Mouse (Mus musculus) CD4-positive, CD25-positive, alpha-beta regulatory T cell, adult 2 months (primary cell): ENCODE measurements around the gene Slc35e4.
"Not testable (repeated sequence)": the region's sequence is repeated elsewhere in the genome, so short reads cannot be mapped to it uniquely, and the experiment has no call there.

ENCODE experiments used
- DNase-seq: peaks from one replicate; pipeline ENCODE4 v3.0.0-alpha.2; 2012; ENCODE audit warnings: low read depth, low spot score

The Slc35e4 gene

DNA sequence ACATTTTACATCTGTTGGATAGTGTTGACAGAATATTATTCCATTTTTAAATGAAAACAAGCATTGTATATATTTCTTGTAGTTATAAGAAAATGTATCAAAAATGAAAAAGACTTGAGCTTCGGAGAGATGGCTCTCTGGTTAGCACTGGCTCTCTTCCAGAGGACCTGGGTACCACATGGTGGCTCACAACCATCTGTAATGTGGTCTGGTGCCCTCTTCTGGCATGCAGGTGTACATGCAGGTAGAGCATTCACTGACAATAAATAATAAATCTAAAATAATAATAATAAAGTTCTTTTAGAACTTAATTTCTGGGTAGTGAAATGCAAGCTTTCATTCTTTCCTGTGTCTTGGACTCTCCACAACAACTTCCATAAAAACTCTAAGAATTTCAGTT, 4.3 kb upstream of the Slc35e4 start:
- peak; percentile 64 for DNase-seq

- peak; percentile 88 for DNase-seq
Measured at GRCm38 (mm10) chr11:3913316-3914108, 952 bp downstream of the Slc35e4 start.

GRCm38 (mm10) chr11:3912875-3913271, 1.6 kb downstream of the Slc35e4 start:
- DNase-seq = peak; percentile 30

DNA sequence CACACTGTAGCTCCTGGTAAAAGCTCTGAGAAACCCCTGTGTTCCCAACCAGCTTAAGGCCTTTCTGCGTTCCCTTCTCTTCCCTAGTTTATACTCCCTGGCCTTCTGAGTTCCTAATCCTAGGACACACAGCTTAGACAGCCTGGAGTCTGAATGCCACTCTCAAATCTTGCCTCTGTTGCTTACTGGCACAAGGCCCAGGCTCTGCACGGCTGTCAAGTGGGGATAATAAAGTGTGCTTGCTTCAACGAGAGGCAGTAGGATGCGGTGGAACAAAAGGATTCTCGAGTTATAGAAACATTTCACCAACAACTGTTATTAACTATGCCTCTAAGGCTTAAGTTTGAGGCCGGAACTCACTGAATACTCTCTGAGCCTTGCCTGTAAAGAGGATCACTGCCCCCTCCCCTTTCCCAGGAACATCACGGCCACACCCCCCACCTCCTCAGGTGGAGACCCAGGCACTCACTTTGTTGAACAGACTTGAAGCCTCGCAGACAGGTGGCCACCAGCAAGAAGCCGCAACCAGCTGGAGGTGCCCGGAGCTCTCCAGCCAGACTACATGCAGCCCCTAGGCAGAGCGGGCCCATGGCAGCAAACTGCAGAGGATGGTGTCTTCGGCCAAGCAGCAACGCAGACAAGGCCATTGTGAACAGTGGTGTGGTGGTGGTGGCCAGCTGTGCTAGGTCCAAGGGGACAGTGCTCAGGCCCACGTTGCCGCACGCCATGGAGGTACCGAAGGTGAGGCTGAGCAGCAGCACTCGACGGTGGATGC, 2.2 kb downstream of the Slc35e4 start:
- peak; percentile 7 for DNase-seq

DNA sequence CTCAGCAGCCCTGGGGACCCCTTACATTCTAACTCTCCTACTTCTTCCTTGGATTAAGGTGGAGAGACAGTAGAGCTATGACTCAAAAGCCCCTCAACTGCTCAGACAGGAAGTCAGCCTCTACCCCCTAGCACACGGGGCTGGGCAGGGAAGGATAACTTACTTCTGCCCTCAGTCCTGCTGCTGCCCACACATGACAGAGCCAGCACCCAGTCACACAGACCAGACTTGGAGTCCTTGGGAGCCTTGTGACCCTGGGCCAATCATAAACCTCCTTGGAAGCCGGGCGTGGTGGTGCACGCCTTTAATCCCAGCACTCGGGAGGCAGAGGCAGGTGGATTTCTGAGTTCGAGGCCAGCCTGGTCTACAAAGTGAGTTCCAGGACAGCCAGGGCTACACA, 3.0 kb downstream of the Slc35e4 start:
- not testable (repeated sequence) for DNase-seq

- no peak for DNase-seq
Measured at GRCm38 (mm10) chr11:3910513-3911310, 3.8 kb downstream of the Slc35e4 start.

DNA sequence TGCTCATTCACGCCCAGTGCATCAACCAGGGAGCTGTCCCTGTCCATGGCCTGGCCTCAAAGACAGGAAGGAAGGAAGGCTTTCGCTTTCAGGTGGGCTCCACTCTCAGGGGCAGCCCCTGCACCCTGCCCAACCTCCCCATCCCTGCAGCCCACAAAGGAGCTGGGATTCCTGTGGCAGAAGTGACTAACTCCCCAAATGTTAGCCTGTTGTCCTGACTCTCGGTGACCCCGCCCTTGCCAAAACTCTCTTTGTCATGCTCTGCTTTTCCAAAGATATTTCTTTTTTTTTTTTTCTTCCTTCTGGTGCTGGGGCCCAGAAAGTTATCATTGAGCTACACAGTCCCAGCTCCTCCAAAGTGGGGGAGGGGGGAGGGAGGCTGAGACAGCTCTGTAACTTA, 5.2 kb downstream of the Slc35e4 start:
- no peak for DNase-seq

- no peak for DNase-seq
Measured at GRCm38 (mm10) chr11:3905446-3905845, 9.0 kb downstream of the Slc35e4 start.

DNA sequence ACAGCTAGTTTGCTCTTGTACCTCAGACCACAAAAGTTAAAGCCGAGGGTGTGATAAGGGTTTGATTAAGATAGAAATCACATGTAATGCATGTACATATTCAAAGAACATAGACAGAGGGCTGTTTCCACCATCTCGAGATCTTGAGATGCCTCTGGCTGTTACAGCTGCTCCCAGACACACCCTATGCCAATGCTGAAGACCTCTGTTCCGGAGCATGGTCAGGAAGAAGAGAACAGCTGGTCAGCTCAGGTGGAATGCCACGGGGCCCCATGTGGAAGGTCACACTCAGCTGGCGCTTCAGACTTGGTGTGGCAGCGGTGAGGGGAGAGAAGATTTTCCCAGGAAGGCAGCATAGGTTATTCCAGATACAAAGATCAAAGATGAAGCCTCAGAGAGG, 9.8 kb downstream of the Slc35e4 start:
- DNase-seq = no peak

GRCm38 (mm10) chr11:3903046-3903445, 11.4 kb downstream of the Slc35e4 start:
- no peak for DNase-seq

GRCm38 (mm10) chr11:3902516-3902915, 11.9 kb downstream of the Slc35e4 start:
- DNase-seq = peak; percentile 25

DNA sequence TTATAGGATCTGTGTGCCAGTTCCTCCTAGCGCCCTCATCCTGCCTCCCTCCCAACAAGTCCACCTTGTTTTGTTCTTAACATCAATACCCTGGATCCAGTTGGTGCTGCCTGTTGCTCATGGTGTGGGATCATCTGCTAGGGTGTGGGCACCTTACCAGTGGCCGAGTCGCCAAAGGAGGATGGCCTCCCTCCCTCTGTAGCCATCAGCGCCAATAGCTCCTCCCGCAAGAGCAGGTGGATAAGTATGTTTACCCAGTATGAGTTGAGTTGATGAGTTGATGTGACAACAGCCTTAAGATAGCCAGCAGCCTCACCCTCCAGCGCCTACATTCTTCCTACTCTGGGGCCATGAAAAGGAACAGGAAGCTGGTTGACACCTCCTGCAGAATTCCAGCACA, 14.2 kb downstream of the Slc35e4 start:
- DNase-seq = no peak

DNA sequence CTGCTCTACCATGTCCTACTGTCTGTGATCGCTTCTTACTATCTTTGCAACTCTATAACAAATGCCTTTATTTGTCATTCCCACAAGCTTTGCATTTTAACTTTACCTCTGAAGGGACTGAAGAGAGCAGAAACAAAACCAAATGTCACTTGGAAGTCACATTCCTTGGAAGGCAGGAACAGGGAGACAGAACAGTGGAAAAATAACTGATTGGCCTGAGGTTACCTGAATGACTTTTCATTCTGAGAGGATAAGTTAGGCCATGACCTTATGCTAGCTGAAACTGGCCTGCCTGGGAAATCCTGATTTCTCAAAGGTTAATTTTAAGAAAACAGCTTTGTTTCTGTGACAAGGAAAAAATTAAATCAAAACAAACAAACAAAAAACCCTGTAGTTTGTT, 18.5 kb downstream of the Slc35e4 start:
- no peak for DNase-seq

DNA sequence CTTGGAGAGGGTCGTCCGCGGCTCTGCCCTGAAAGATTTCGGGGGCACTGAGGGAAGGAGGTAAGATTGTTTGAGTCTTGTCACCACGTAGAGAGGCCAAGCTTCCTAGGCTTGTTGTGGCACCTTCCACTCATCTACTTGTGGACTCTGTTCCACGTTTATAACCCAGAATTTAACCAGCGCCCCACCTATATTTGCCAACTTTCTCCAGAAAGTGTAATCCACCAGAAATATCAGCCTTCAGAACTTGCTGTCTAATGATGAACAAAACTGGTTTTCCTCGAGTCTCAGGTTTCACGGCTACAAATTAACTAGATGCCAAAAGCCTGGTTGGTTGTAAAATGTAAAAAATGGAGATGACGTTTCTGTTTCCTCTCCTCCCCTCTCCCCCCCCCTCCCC, 19.0 kb downstream of the Slc35e4 start:
- peak; percentile 36 for DNase-seq

GRCm38 (mm10) chr11:3894406-3895281, 19.8 kb downstream of the Slc35e4 start, which contains the start of the genes 4921536K21Rik and Dusp18:
Gene 4921536K21Rik, minus strand, starts transcription at chr11:3895098.
Gene Dusp18, plus strand, starts transcription at chr11:3895240.
- peak; percentile 93 for DNase-seq

DNA sequence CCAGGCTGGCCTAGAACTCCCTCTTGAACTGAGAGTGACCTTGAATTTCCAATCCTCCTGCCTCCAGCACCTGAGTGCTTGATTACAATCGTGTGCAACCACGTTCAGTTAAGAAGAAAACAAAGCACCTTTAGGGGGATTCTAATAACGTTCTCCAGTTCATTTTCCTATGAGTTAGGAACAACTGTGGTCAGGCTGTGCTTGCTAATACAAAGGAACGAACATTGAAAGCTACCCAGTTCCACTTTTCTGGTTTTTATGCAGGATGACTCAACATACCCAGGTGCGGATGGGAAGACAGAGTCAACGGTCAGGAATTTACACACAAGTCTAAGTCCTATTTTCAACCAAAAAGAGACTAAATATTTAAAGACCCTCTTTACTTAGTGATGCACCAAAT, 20.5 kb downstream of the Slc35e4 start:
- DNase-seq = no peak

- DNase-seq = no peak
Measured at GRCm38 (mm10) chr11:3887331-3887730, 27.1 kb downstream of the Slc35e4 start.

DNA sequence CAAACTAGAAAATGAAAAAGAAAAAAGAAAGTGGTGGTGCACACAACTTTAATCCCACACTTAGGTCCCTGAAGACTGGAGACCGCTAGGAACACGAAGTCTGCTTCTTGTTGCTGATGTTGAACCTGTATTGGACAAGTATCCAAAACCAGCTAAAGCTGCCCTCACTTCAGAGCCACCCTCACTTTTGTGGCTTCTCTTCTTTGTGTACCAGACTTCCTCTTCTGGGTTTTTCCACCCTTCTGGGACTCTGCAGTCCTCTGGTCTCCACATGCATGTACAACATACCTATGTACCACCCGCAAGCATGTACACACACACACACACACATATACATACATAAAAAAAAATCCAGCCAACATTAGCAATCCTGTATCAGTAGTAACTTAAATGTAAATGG, 30.8 kb downstream of the Slc35e4 start:
- DNase-seq = no peak

DNA sequence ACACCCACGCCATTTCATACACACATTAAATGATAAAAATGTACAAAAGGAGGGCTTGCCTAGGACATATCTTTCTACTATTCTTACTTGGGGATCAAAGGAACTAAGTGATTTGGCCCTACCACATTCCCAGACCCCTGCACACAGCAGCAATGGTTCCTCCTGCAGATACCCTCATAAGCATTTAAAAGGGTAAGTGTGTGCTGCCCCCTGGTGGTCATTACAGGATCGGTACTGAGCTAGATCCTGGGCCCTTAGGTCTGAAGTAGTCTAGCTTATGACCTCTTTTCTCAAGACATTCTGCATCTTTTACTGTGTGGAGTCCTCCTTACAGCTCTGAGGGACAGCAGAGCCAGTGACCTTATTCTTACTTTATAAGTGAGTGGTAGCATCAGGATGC, 34.6 kb downstream of the Slc35e4 start:
- peak; percentile 84 for DNase-seq

GRCm38 (mm10) chr11:3878660-3879059, 35.8 kb downstream of the Slc35e4 start:
- DNase-seq = no peak

GRCm38 (mm10) chr11:3876419-3876818, 38.0 kb downstream of the Slc35e4 start:
- DNase-seq = no peak
